Mouse (Mus musculus) midbrain, postnatal 0 days (tissue): ENCODE results near the gene Eno1. TPM values are rescaled to one million over a fixed set of nuclear protein-coding genes. Genes with fewer than 3 reads are reported as not detected.
"Not testable (repeated sequence)": the region's sequence is repeated elsewhere in the genome, so short reads cannot be mapped to it uniquely, and the experiment has no call there.

Source experiments
- ATAC-seq: fragments of 200-750 bp; cut with Nextera tagmentation; 2 replicates; pipeline ENCODE4 v1.8.0; 2017; ENCODE audit warnings: moderate number of reproducible peaks, mild to moderate bottlenecking, moderate TSS enrichment, moderate library complexity; ENCODE audit not compliant: low FRiP score
- DNase-seq: peaks from one replicate; pipeline ENCODE4 v3.0.0-alpha.2; 2015; ENCODE audit warnings: low spot score
- H3K27ac ChIP-seq: fragments of 300-500 bp; sonication (generic); 2 replicates; pipeline ENCODE4 v1.5.1; 2014; ENCODE audit warnings: low read depth, mild to moderate bottlenecking, low read length, mixed read lengths
- H3K27me3 ChIP-seq: fragments of 300-500 bp; sonication (generic); 2 replicates; pipeline ENCODE4 v1.6.1; 2014; ENCODE audit warnings: low read length, control low read depth, mixed read lengths; ENCODE audit not compliant: insufficient read depth
- H3K36me3 ChIP-seq: fragments of 300-500 bp; sonication (generic); 2 replicates; pipeline ENCODE4 v1.6.1; 2014; ENCODE audit warnings: low read length, control low read depth, mixed read lengths; ENCODE audit not compliant: insufficient read depth
- H3K4me1 ChIP-seq: fragments of 300-500 bp; sonication (generic); 2 replicates; pipeline ENCODE4 v1.6.1; 2014; ENCODE audit warnings: mild to moderate bottlenecking, control low read depth, antibody characterized with exemption, low read length, mixed read lengths; ENCODE audit not compliant: insufficient read depth
- H3K4me2 ChIP-seq: fragments of 300-500 bp; sonication (generic); 2 replicates; pipeline ENCODE4 v1.6.1; 2014; ENCODE audit warnings: low read depth, mild to moderate bottlenecking, low read length, mixed read lengths; ENCODE audit not compliant: poor library complexity, severe bottlenecking
- H3K4me3 ChIP-seq: fragments of 300-500 bp; sonication (generic); 2 replicates; pipeline ENCODE4 v1.5.1; 2014; ENCODE audit warnings: low read depth, mild to moderate bottlenecking, low read length, moderate library complexity
- H3K9ac ChIP-seq: fragments of 300-500 bp; sonication (generic); replicated peaks from 2 replicates; pipeline ENCODE4 v1.6.1; 2014; ENCODE audit warnings: mild to moderate bottlenecking, low read length, moderate library complexity, mixed read lengths; ENCODE audit not compliant: poor library complexity, severe bottlenecking
- H3K9me3 ChIP-seq: fragments of 300-500 bp; sonication (generic); 2 replicates; pipeline ENCODE4 v1.6.1; 2016; ENCODE audit warnings: low read length, control low read depth
- CTCF ChIP-seq: IDR thresholded peaks from 2 replicates; pipeline ENCODE4 v1.5.1; 2016; ENCODE audit warnings: antibody characterized with exemption, mild to moderate bottlenecking
- WGBS: fragments of 180-500 bp; shearing (Covaris S2); extraction: QIAGEN DNeasy Blood & Tissue Kit; methylation state at CpG from one replicate; pipeline ENCODE4 v1.1.7; 2014; 5-methylcytosine and 5-hydroxymethylcytosine counted together
- polyA plus RNA-seq: library from polyadenylated mRNA; unstranded; fragments of >200 nt; fragmentation: Nextera tagmentation; extraction: Ambion mirVana; gene quantifications from 2 replicates; pipeline ENCODE4 v1.2.1, GENCODE M21; 2015
- total RNA-seq: library from RNA; depleted of rRNA; stranded (reverse); fragments of >200 nt; gene quantifications from 2 replicates; pipeline ENCODE4 v1.2.3, GENCODE M21; 2014

Eno1 gene
- total and polyA plus RNA-seq, 2 experiments from 2014 or later: 440 to 1,069 TPM

DNA sequence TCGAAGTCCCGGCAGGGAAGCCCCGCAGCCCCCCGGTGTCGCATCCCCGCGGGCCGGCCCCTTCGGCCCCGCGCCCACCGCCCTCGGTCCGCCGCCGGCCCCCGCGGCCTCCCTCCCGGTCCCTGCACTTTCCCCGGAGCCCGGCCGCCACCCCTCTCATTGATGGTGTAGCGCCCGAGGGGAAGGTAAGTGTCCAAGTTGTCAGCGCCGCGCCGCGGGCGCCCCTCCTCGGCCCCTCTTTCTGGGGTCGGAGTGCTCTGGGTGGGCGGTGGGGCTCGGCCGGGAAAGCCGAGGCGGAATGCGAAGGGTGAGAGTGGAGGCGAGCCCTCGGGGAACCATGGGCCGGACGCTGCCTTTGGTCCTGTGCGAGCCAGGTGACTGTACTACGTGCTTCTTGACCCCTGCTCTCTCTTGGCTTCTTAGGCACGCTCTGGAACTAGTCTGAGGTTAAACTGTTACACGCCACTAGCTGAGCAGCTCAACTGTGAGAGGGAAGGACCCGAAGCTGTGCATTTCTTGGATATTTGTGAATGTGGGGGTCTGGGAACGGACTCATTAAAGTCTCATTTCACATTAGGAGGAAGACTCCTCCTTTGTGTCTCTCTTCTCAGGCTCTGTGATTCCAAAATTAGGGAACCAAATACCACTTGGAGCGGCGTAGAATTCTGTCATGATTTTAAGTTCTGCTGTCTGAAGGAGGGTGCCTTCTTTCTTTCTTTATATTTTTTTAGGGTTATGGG is 45.5 kb downstream of the Eno1 start:
- H3K4me1 ChIP-seq: no peaks in the 10 kb centered on the region; the same call in 1 of the 2 replicates
- peak overlapping the region; percentile 99 for H3K4me3 ChIP-seq
- under 1% methylated on average over 49 of the region's 50 CpGs for WGBS
- H3K9ac ChIP-seq: peak overlapping the region; percentile 94
- peak; percentile 24 for DNase-seq
- peak; percentile 31; the same call in 1 of the 2 replicates for ATAC-seq
- H3K27ac ChIP-seq: peak overlapping the region; percentile 94
- H3K9me3 ChIP-seq: no peaks in the 10 kb centered on the region
- H3K4me2 ChIP-seq: peak overlapping the region; percentile 60
- H3K27me3 ChIP-seq: no peaks in the 10 kb centered on the region
- no peak for TF ChIP-seq CTCF
- H3K36me3 ChIP-seq: no peaks in the 10 kb centered on the region

DNA sequence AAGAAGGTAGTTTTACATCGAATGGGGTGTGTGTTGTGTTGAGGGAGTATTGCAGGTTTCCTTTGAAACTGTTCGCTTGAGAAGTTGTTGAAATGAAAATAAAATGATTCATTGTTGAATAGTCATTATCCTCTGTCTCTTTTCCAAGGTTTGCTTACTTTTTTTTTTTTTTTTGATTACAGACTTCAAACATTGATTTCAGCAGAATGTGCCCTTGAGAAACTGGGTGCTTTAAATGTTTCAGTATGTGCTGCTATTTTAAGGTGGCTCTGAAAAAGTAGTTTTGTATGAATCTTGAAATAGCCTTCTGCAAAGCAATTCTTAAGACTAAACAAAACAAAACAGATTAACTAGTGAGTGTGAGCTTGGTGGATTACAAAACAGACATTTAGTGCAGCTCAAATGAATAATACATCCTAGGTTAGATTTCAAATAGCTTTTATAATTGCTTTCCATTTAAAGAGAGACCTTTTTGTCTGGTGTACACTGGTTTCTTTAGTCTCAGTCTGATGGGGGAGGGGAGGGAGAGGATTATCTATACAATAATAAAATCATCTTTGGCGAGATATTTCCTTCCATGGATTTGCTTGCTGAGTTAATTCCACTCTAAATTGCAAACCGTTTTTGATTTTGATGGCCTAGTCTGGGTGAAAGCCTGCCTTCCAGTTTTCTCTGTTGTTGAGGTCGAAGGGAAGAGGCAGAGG is 46.3 kb downstream of the Eno1 start:
- DNase-seq (no peak), ATAC-seq (no peak)
- H3K4me3 ChIP-seq: peak overlapping the region; percentile 99
- H3K4me2 ChIP-seq: peak overlapping the region; percentile 60
- H3K9ac ChIP-seq: peak overlapping the region; percentile 94
- no peaks in the 10 kb centered on the region; the same call in 1 of the 2 replicates for H3K4me1 ChIP-seq
- H3K9me3 ChIP-seq: no peaks in the 10 kb centered on the region
- H3K27ac ChIP-seq: peak overlapping the region; percentile 94
- TF ChIP-seq CTCF: no peak
- 5% methylated on average over 5 of the region's 5 CpGs for WGBS
- no peaks in the 10 kb centered on the region for H3K36me3 ChIP-seq
- no peaks in the 10 kb centered on the region for H3K27me3 ChIP-seq

DNA sequence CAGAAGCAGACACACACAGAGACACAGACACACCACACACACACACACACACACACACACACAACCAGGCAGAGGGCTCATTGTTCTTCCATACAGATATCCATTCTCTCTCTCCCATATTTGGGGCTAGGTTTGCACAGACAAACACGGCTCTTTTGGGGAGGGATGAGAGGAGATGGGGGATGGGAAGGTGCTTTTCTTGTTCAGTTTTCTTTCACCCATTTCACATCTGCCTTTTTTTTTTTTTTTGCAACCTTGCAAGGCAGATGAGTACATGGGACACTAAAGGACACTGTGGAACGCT is 46.8 kb downstream of the Eno1 start:
- Histone ChIP-seq H3K9ac (peak overlapping the region; percentile 94), H3K27me3 (no peaks in the 10 kb centered on the region), H3K4me3 (peak overlapping the region; percentile 99), H3K4me1 (no peaks in the 10 kb centered on the region; the same call in 1 of the 2 replicates), H3K36me3 (no peaks in the 10 kb centered on the region), H3K4me2 (peak overlapping the region; percentile 60), H3K9me3 (no peaks in the 10 kb centered on the region), H3K27ac (peak overlapping the region; percentile 94)
- ATAC-seq (no peak), DNase-seq (no peak)
- TF ChIP-seq CTCF: no peak
- WGBS: 0% methylated on average over 2 of the region's 2 CpGs

DNA sequence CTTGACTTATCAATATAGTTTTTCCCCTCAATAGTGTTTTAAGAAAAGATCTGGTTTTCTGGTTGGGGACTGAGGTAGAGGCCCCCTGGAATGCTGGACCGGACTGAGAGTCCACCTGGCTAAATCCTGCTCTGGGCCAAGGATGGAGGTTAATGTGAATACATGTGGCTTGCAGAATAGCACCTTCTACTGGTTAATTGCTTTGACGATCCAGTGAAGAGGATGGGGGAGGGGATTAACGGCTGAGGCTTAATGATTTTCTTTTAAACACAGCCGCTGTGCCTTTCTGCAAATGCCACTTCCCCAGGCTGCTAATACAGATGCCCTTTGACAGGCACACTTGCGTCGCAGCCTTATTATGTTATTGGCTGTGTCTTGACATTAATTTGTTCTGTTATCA is 47.5 kb downstream of the Eno1 start:
- Histone ChIP-seq H3K4me2 (peak overlapping the region; percentile 60), H3K4me3 (peak overlapping the region; percentile 99), H3K36me3 (no peaks in the 10 kb centered on the region), H3K27ac (peak overlapping the region; percentile 94; the same call in 1 of the 2 replicates), H3K9ac (peak overlapping the region; percentile 94), H3K9me3 (no peaks in the 10 kb centered on the region), H3K4me1 (peaks cover under 1% of the 10 kb centered on the region), H3K27me3 (no peaks in the 10 kb centered on the region)
- 2% methylated on average over 6 of the region's 6 CpGs for WGBS
- no peak for ATAC-seq
- TF ChIP-seq CTCF: peak; percentile 70
- peak; percentile 82 for DNase-seq

GRCm38 (mm10) chr4:150286980-150287379 is 50.5 kb downstream of the Eno1 start:
- Histone ChIP-seq H3K4me3 (no peak overlapping the region), H3K27me3 (no peaks in the 10 kb centered on the region), H3K36me3 (no peaks in the 10 kb centered on the region), H3K27ac (no peak overlapping the region), H3K4me1 (peaks cover 6% of the 10 kb centered on the region; the same call in 1 of the 2 replicates), H3K4me2 (no peak overlapping the region), H3K9me3 (no peaks in the 10 kb centered on the region), H3K9ac (no peak overlapping the region)
- ATAC-seq (no peak), DNase-seq (no peak)
- WGBS: 86% methylated on average over 8 of the region's 8 CpGs
- no peak for TF ChIP-seq CTCF

DNA sequence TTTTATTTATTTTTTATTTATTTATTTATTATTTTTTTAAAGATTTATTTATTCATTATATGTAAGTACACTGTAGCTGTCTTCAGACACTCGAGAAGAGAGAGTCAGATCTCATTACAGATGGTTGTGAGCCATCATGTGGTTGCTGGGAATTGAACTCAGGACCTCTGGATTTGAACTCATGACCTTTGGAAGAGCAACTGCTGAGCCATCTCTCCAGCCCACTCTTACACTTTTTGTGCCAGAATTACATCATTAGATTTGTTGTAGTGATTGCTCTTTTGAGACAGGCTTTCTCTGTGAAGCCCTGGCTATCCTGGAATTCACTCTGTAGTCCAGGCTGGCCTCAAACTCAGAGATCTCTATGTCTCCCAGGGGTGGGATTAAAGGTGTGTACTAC is 50.9 kb downstream of the Eno1 start:
- H3K4me2 ChIP-seq, H3K4me1 ChIP-seq, H3K9ac ChIP-seq, H3K27ac ChIP-seq, DNase-seq, ATAC-seq, H3K27me3 ChIP-seq, H3K9me3 ChIP-seq, H3K4me3 ChIP-seq, H3K36me3 ChIP-seq: not testable (repeated sequence)
- 79% methylated on average over 1 of the region's 1 CpGs for WGBS
